Mouse (Mus musculus) heart, embryonic 11.5 days (tissue): ENCODE data around the gene Atf1. TPM values are rescaled to one million over a fixed set of nuclear protein-coding genes. Genes with fewer than 3 reads are reported as not detected.
A peak's percentile ranks its signal among the peaks of the same experiment; 100 is the strongest.

Experiments
- ATAC-seq: fragments of 200-750 bp; cut with Nextera tagmentation; replicated peaks from 2 replicates; pipeline ENCODE4 v1.8.0; 2017; ENCODE audit warnings: moderate library complexity; ENCODE audit not compliant: insufficient number of reproducible peaks, low FRiP score, low TSS enrichment
- H3K27ac ChIP-seq: fragments of 300-500 bp; sonication (generic); 2 replicates; pipeline ENCODE4 v1.5.1; 2014; ENCODE audit warnings: mild to moderate bottlenecking, low read depth, low read length
- H3K27me3 ChIP-seq: fragments of 300-500 bp; sonication (generic); 2 replicates; pipeline ENCODE4 v1.6.1; 2014; ENCODE audit warnings: mild to moderate bottlenecking, low read length, mixed read lengths; ENCODE audit not compliant: control insufficient read depth, insufficient read depth
- H3K36me3 ChIP-seq: fragments of 300-500 bp; sonication (generic); 2 replicates; pipeline ENCODE4 v1.6.1; 2014; ENCODE audit warnings: mild to moderate bottlenecking, low read length, moderate library complexity, mixed read lengths; ENCODE audit not compliant: control insufficient read depth, insufficient read depth
- H3K4me1 ChIP-seq: fragments of 300-500 bp; sonication (generic); 2 replicates; pipeline ENCODE4 v1.6.1; 2014; ENCODE audit warnings: low read length; ENCODE audit not compliant: control insufficient read depth, insufficient read depth
- H3K4me2 ChIP-seq: fragments of 300-500 bp; sonication (generic); 2 replicates; pipeline ENCODE4 v1.6.1; 2014; ENCODE audit warnings: mild to moderate bottlenecking, moderate library complexity
- H3K4me3 ChIP-seq: fragments of 300-500 bp; sonication (generic); 2 replicates; pipeline ENCODE4 v1.5.1; 2014; ENCODE audit warnings: low read depth, low read length
- H3K9ac ChIP-seq: fragments of 300-500 bp; sonication (generic); 2 replicates; pipeline ENCODE4 v1.6.1; 2014; ENCODE audit warnings: mild to moderate bottlenecking, low read depth, low read length, moderate library complexity
- H3K9me3 ChIP-seq: fragments of 300-500 bp; sonication (generic); replicated peaks from 2 replicates; pipeline ENCODE4 v1.6.1; 2016; ENCODE audit warnings: low read length; ENCODE audit not compliant: control insufficient read depth
- WGBS: fragments of 180-500 bp; shearing (Covaris S2); extraction: QIAGEN DNeasy Blood & Tissue Kit; methylation state at CpG from one replicate; pipeline ENCODE4 v1.1.7; 2014; ENCODE audit not compliant: insufficient replicate concordance; 5-methylcytosine and 5-hydroxymethylcytosine counted together
- polyA plus RNA-seq: library from polyadenylated mRNA; unstranded; fragments of >200 nt; fragmentation: Nextera tagmentation; extraction: Ambion mirVana; gene quantifications from 2 replicates; pipeline ENCODE4 v1.2.1, GENCODE M21; 2014

The Atf1 gene
- 33.7 and 38.6 TPM in 2 replicates for polyA plus RNA-seq

- peaks cover 11% of the 10 kb centered on the region; the same call in 1 of the 2 replicates for H3K4me1 ChIP-seq
- H3K4me3 ChIP-seq = peak within 1 kb of the TSS; percentile 84
- H3K36me3 ChIP-seq = no peaks in the 10 kb centered on the region
- peak within 1 kb of the TSS; percentile 99 for H3K9ac ChIP-seq
- peak within 1 kb of the TSS; percentile 73 for H3K4me2 ChIP-seq
- under 1% methylated on average over 61 of the region's 133 CpGs for WGBS
- peak; percentile 80 for ATAC-seq
- H3K9me3 ChIP-seq = peaks cover 11% of the 10 kb centered on the region
- no peaks in the 10 kb centered on the region for H3K27me3 ChIP-seq
- peak within 1 kb of the TSS; percentile 100 for H3K27ac ChIP-seq
Observed at GRCm38 (mm10) chr15:100227663-100228534, at the start of gene Atf1. Gene Atf1 (plus strand): TSS chr15:100227819.

- no peak overlapping the region for H3K9ac ChIP-seq
- peaks cover 15% of the 10 kb centered on the region for H3K36me3 ChIP-seq
- H3K27me3 ChIP-seq = no peaks in the 10 kb centered on the region
- H3K9me3 ChIP-seq = no peaks in the 10 kb centered on the region
- peak overlapping the region; percentile 41; the same call in 1 of the 2 replicates for H3K27ac ChIP-seq
- WGBS = 47% methylated on average over 7 of the region's 7 CpGs
- no peak overlapping the region for H3K4me2 ChIP-seq
- ATAC-seq = no peak
- no peak overlapping the region for H3K4me3 ChIP-seq
- H3K4me1 ChIP-seq = peaks cover 4% of the 10 kb centered on the region; the same call in 1 of the 2 replicates
Observed at GRCm38 (mm10) chr15:100178487-100178886, 49.1 kb upstream of the Atf1 start.

GRCm38 (mm10) chr15:100179685-100180084, 47.9 kb upstream of the Atf1 start:
- H3K36me3 ChIP-seq = peaks cover 12% of the 10 kb centered on the region
- ATAC-seq = no peak
- peaks cover 4% of the 10 kb centered on the region; the same call in 1 of the 2 replicates for H3K4me1 ChIP-seq
- H3K27ac ChIP-seq = no peak overlapping the region
- no peaks in the 10 kb centered on the region for H3K9me3 ChIP-seq
- WGBS = 84% methylated on average over 6 of the region's 6 CpGs
- H3K4me3 ChIP-seq = no peak overlapping the region
- H3K4me2 ChIP-seq = no peak overlapping the region
- no peaks in the 10 kb centered on the region for H3K27me3 ChIP-seq
- H3K9ac ChIP-seq = no peak overlapping the region

GRCm38 (mm10) chr15:100180221-100180620, 47.4 kb upstream of the Atf1 start:
- no peak overlapping the region for H3K9ac ChIP-seq
- no peak for ATAC-seq
- H3K27me3 ChIP-seq = no peaks in the 10 kb centered on the region
- no peak overlapping the region for H3K4me3 ChIP-seq
- H3K36me3 ChIP-seq = peaks cover 12% of the 10 kb centered on the region
- no peak overlapping the region for H3K27ac ChIP-seq
- H3K4me2 ChIP-seq = no peak overlapping the region
- H3K4me1 ChIP-seq = peaks cover 4% of the 10 kb centered on the region; the same call in 1 of the 2 replicates
- 85% methylated on average over 4 of the region's 4 CpGs for WGBS
- H3K9me3 ChIP-seq = no peaks in the 10 kb centered on the region

- H3K4me3 ChIP-seq = no peak overlapping the region
- H3K9me3 ChIP-seq = no peaks in the 10 kb centered on the region
- no peak for ATAC-seq
- H3K27ac ChIP-seq = no peak overlapping the region
- 80% methylated on average over 10 of the region's 10 CpGs for WGBS
- H3K27me3 ChIP-seq = no peaks in the 10 kb centered on the region
- H3K4me1 ChIP-seq = no peaks in the 10 kb centered on the region; the same call in 1 of the 2 replicates
- peaks cover 20% of the 10 kb centered on the region for H3K36me3 ChIP-seq
- H3K4me2 ChIP-seq = no peak overlapping the region
- H3K9ac ChIP-seq = no peak overlapping the region
Observed at GRCm38 (mm10) chr15:100181841-100182240, 45.8 kb upstream of the Atf1 start.

GRCm38 (mm10) chr15:100182526-100183280, 44.9 kb upstream of the Atf1 start:
- no peaks in the 10 kb centered on the region for H3K27me3 ChIP-seq
- no peak for ATAC-seq
- H3K4me1 ChIP-seq = no peaks in the 10 kb centered on the region; the same call in 1 of the 2 replicates
- H3K27ac ChIP-seq = no peak overlapping the region
- H3K4me3 ChIP-seq = no peak overlapping the region
- WGBS = 81% methylated on average over 28 of the region's 28 CpGs
- no peak overlapping the region for H3K4me2 ChIP-seq
- H3K9ac ChIP-seq = no peak overlapping the region
- H3K9me3 ChIP-seq = no peaks in the 10 kb centered on the region
- peaks cover 29% of the 10 kb centered on the region for H3K36me3 ChIP-seq

GRCm38 (mm10) chr15:100183510-100183909, 44.1 kb upstream of the Atf1 start:
- H3K4me3 ChIP-seq = no peak overlapping the region
- no peak overlapping the region for H3K27ac ChIP-seq
- ATAC-seq = no peak
- H3K27me3 ChIP-seq = no peaks in the 10 kb centered on the region
- 84% methylated on average over 10 of the region's 10 CpGs for WGBS
- no peak overlapping the region for H3K9ac ChIP-seq
- no peaks in the 10 kb centered on the region for H3K4me1 ChIP-seq
- peaks cover 30% of the 10 kb centered on the region for H3K36me3 ChIP-seq
- no peaks in the 10 kb centered on the region for H3K9me3 ChIP-seq
- H3K4me2 ChIP-seq = no peak overlapping the region

- Histone ChIP-seq H3K4me3 (no peak overlapping the region), H3K9me3 (no peaks in the 10 kb centered on the region), H3K27ac (no peak overlapping the region), H3K36me3 (peaks cover 32% of the 10 kb centered on the region), H3K4me1 (no peaks in the 10 kb centered on the region), H3K27me3 (no peaks in the 10 kb centered on the region), H3K4me2 (no peak overlapping the region), H3K9ac (no peak overlapping the region)
- no peak for ATAC-seq
- 77% methylated on average over 5 of the region's 5 CpGs for WGBS
Observed at GRCm38 (mm10) chr15:100184821-100185496, 42.7 kb upstream of the Atf1 start.
